Mouse (Mus musculus): ENCODE measurements around the gene Gm28870. TPM values are rescaled to one million over a fixed set of nuclear protein-coding genes. Genes with fewer than 3 reads are reported as not detected.

Gm28870 gene
- polyA plus RNA-seq (2012) = not detected in 2 replicates

GRCm38 (mm10) chrY:50096976-50097375 is at the start of gene Gm28870:
Gm28870 (plus strand) TSS chrY:50097276.

